ENCODE assay signal across 8 mouse cellular contexts in the genomic region with DNA sequence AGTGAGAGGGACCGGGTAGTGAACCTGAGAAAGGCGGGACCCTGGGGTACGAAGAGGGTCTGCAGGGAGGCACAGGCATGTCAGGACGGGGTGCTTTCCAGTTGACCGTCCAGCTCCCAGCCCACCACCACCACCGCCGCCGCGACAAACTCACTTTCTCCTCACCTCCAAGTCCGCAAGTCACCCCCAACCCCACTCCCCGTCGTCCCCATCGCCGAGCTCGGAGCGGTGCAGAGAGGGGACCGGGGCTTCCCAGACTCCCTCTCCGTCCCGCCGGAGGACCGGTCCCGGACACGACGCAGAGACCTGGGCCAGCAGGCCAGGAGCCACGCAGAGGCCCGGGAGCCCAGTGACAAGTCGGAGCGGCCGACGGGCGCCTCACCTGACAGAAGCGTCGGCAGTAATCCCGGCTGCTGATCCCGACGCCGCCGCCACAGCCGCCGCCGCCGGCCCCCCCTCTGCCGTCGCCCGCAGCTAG. TPM values are rescaled to one million over a fixed set of nuclear protein-coding genes. Genes with fewer than 3 reads are reported as not detected.
A peak's percentile ranks its signal among the peaks of the same experiment; 100 is the strongest.
DNase-seq lines count a peak whose midpoint lies in the region; ATAC-seq and TF ChIP-seq lines count a peak whose summit lies in the region.

No protein-coding gene starts in this region.

- CTCF ChIA-PET in Patski (lab: Charles Lee) = interaction anchor here (1.4 to 2.7 kb wide), 2 partner anchors 12 to 13 kb away, joined by 3 to 8 read pairs; no protein-coding TSS in a partner anchor

- TF ChIP-seq EP300 in liver, embryonic 14.5 days (IDR thresholded peaks at IDR 0.05; ENCODE audit: low read depth) = no peak

- peak; percentile 17 for ATAC-seq in Patski
- ATAC-seq in forebrain, embryonic 14.5 days = no peak; the same call in 1 of the 2 replicates
- peak; percentile 36 for ATAC-seq in liver, embryonic 14.5 days (ENCODE audit: insufficient read depth)
- ATAC-seq in CD4-positive, CD25-positive, alpha-beta regulatory T cell, adult 4 months = no peak

- H3K36me3 ChIP-seq in kidney, adult 2 months (ENCODE audit: control insufficient read depth, insufficient read depth, low read length) = peaks cover 3% of the 10 kb centered on the region; the same call in 1 of the 2 replicates
- peaks cover 13% of the 10 kb centered on the region for H3K36me3 ChIP-seq in forebrain, embryonic 14.5 days (ENCODE audit: control insufficient read depth, insufficient read depth, low read length)
- peaks cover 16% of the 10 kb centered on the region for H3K36me3 ChIP-seq in liver, embryonic 14.5 days (replicated peaks; ENCODE audit: control insufficient read depth, insufficient read depth, low read depth)

- H3K27ac ChIP-seq in kidney, adult 2 months (ENCODE audit: insufficient read depth, low read depth, low read length) = peak overlapping the region; percentile 75
- H3K27ac ChIP-seq in forebrain, embryonic 14.5 days (ENCODE audit: low read depth, low read length) = peak overlapping the region; percentile 96
- H3K27ac ChIP-seq in liver, embryonic 14.5 days = peak overlapping the region; percentile 81

- no peak for TF ChIP-seq POLR2A in kidney, adult 2 months (IDR thresholded peaks at IDR 0.05; ENCODE audit: low read depth, low read length)

- H3K27me3 ChIP-seq in kidney, adult 2 months (replicated peaks; ENCODE audit: control insufficient read depth, insufficient read depth, low read length) = no peaks in the 10 kb centered on the region
- no peaks in the 10 kb centered on the region for H3K27me3 ChIP-seq in Patski
- H3K27me3 ChIP-seq in forebrain, embryonic 14.5 days (replicated peaks; ENCODE audit: control insufficient read depth, insufficient read depth, low read length) = no peaks in the 10 kb centered on the region
- H3K27me3 ChIP-seq in liver, embryonic 14.5 days (ENCODE audit: control insufficient read depth, insufficient read depth, low read length) = no peaks in the 10 kb centered on the region

- POLR2A ChIA-PET in Patski (lab: Charles Lee) = interaction anchor here (0.8 to 1.4 kb wide), 4 partner anchors 12 to 81 kb away, joined by 3 to 6 read pairs (median 4); partner anchors contain the start of gene 4930453N24Rik

- H3K4me3 ChIP-seq in kidney, adult 2 months (ENCODE audit: insufficient read depth, low read depth, low read length) = peak overlapping the region; percentile 95
- H3K4me3 ChIP-seq in forebrain, embryonic 14.5 days (ENCODE audit: low read depth, low read length) = peak overlapping the region; percentile 94
- peak overlapping the region; percentile 85 to 97 for H3K4me3 ChIP-seq in liver, embryonic 14.5 days (ENCODE audit: insufficient read depth in 1 of 2, low read depth in 2 of 2, low read length in 2 of 2)

- in situ Hi-C loops in Patski (cut with MboI; ENCODE audit: low pct_unique_long_range_greater_than_20kb) = loop anchor here (25.0 kb wide), 1 partner anchor 961 kb away; the partner anchor contains the start of gene Vgll3

- H3K4me2 ChIP-seq in forebrain, embryonic 14.5 days (ENCODE audit: low read length) = peak overlapping the region; percentile 95
- peak overlapping the region; percentile 92 for H3K4me2 ChIP-seq in liver, embryonic 14.5 days (ENCODE audit: low read depth)

- H3K9me3 ChIP-seq in forebrain, embryonic 14.5 days (replicated peaks; ENCODE audit: control insufficient read depth, low read length) = no peaks in the 10 kb centered on the region
- no peaks in the 10 kb centered on the region for H3K9me3 ChIP-seq in liver, embryonic 14.5 days (ENCODE audit: control insufficient read depth, low read length)

- WGBS in kidney, adult 2 months = under 1% methylated on average over 45 of the region's 45 CpGs
- WGBS in forebrain, embryonic 14.5 days = under 1% methylated on average over 34 of the region's 45 CpGs
- under 1% methylated on average over 45 of the region's 45 CpGs for WGBS in liver, embryonic 14.5 days (ENCODE audit: insufficient replicate concordance)

- H3K9ac ChIP-seq in forebrain, embryonic 14.5 days (ENCODE audit: low read length) = peak overlapping the region; percentile 89
- H3K9ac ChIP-seq in liver, embryonic 14.5 days (replicated peaks) = peak overlapping the region; percentile 79

- H3K4me1 ChIP-seq in kidney, adult 2 months (ENCODE audit: control insufficient read depth, insufficient read depth, low read length) = peaks cover 3% of the 10 kb centered on the region; the same call in 1 of the 2 replicates
- H3K4me1 ChIP-seq in forebrain, embryonic 14.5 days (ENCODE audit: control insufficient read depth, insufficient read depth, low read length) = peaks cover 17% of the 10 kb centered on the region
- peaks cover 0 to 7% of the 10 kb centered on the region in 2 experiments; a peak in 3 of 4 replicates for H3K4me1 ChIP-seq in liver, embryonic 14.5 days (replicated peaks; ENCODE audit: control insufficient read depth in 2 of 2, insufficient read depth in 2 of 2, low read length in 1 of 2)

- DNase-seq in kidney, adult 2 months = no peak
- DNase-seq in kidney, adult 8-10 months = no peak
- no peak for DNase-seq in Patski (ENCODE audit: low read depth, low spot score)
- no peak for DNase-seq in forebrain, embryonic 14.5 days (ENCODE audit: low spot score)
- DNase-seq in liver, embryonic 14.5 days (ENCODE audit: low read depth in 3 of 3, low spot score in 3 of 3) = no peak
- DNase-seq in testis, postnatal 14 days (ENCODE audit: low spot score) = peak; percentile 74
- no peak for DNase-seq in frontal cortex, adult 2 months (ENCODE audit: extremely low spot score in 1 of 2, low spot score in 1 of 2)

- no peak for TF ChIP-seq CTCF in kidney, adult 2 months (conservative IDR thresholded peaks at IDR 0.05; ENCODE audit: insufficient read depth, insufficient read length, low read depth, low read length)
- no peak for TF ChIP-seq CTCF in Patski (IDR thresholded peaks at IDR 0.05)
- no peak for TF ChIP-seq CTCF in liver, embryonic 14.5 days (IDR thresholded peaks at IDR 0.05; ENCODE audit: low read depth)

RNA-seq across cellular contexts. Expression of gene Zfp654, which starts 0.3 kb away (rescaled TPM):
- 0.83 and 1.3 TPM in 2 replicates for polyA plus RNA-seq in kidney, adult 2 months (2012; rRNA removed)
- 9.9 TPM for polyA plus RNA-seq in Patski (2021)
- 6.5 and 7.8 TPM in 2 replicates for polyA plus RNA-seq in forebrain, embryonic 14.5 days (2014; fragmentation: Nextera tagmentation; extraction: Ambion mirVana)
- 1.4 and 2.4 TPM in 2 replicates for polyA plus RNA-seq in liver, embryonic 14.5 days (2012; rRNA removed)
- polyA plus RNA-seq in liver, embryonic 14.5 days (2014; fragmentation: Nextera tagmentation; extraction: Ambion mirVana) = 3.2 and 3.3 TPM in 2 replicates
- polyA plus RNA-seq in frontal cortex, adult 2 months (2012; rRNA removed) = 9.2 and 11.3 TPM in 2 replicates
- polyA plus RNA-seq in CD4-positive, CD25-positive, alpha-beta regulatory T cell, adult 4 months (2017; shearing (Covaris generic)) = 10 to 100 TPM in 1 of 2 experiments, 1 to 10 TPM in 1; 6.1 to 10.7 TPM

RNA-seq across cellular contexts. Expression of gene Cggbp1, which starts 0.7 kb away (rescaled TPM):
- 11.6 and 14.2 TPM in 2 replicates for polyA plus RNA-seq in kidney, adult 2 months (2012; rRNA removed)
- 55.2 TPM for polyA plus RNA-seq in Patski (2021)
- polyA plus RNA-seq in forebrain, embryonic 14.5 days (2014; fragmentation: Nextera tagmentation; extraction: Ambion mirVana) = 79.1 and 104 TPM in 2 replicates
- 6.5 and 11.2 TPM in 2 replicates for polyA plus RNA-seq in liver, embryonic 14.5 days (2012; rRNA removed)
- 26.0 and 27.8 TPM in 2 replicates for polyA plus RNA-seq in liver, embryonic 14.5 days (2014; fragmentation: Nextera tagmentation; extraction: Ambion mirVana)
- polyA plus RNA-seq in frontal cortex, adult 2 months (2012; rRNA removed) = 37.8 and 41.4 TPM in 2 replicates
- 10 to 100 TPM; 24.4 to 41.1 TPM for polyA plus RNA-seq in CD4-positive, CD25-positive, alpha-beta regulatory T cell, adult 4 months (2017; shearing (Covaris generic))

Comparison
In these comparisons a context has a peak if more than half of its experiments do, and no peak if none do; other contexts are left out.
1. ATAC-seq: peak in Patski (single experiment) and liver, embryonic 14.5 days (single experiment); none in forebrain, embryonic 14.5 days (single experiment) and CD4-positive, CD25-positive, alpha-beta regulatory T cell, adult 4 months (single experiment).
2. Peak in every context shown above with its lines, with median percentiles within 50 percentile points of each other: H3K27ac ChIP-seq and H3K4me3 ChIP-seq.